Mouse (Mus musculus) lung, postnatal 14 days (tissue): Measurements from ENCODE around the gene Vsx1.

Experiments
- DNase-seq: peaks from one replicate; pipeline ENCODE4 v3.0.0; 2021

The Vsx1 gene

GRCm38 (mm10) chr2:150667065-150667819, 21.9 kb downstream of the Vsx1 start:
- peak; percentile 30 for DNase-seq

GRCm38 (mm10) chr2:150666723-150667064, 22.5 kb downstream of the Vsx1 start:
- DNase-seq = no peak

- DNase-seq = peak; percentile 40
Observed at GRCm38 (mm10) chr2:150665534-150666451, 23.4 kb downstream of the Vsx1 start.

- no peak for DNase-seq
Observed at GRCm38 (mm10) chr2:150665006-150665405, 24.2 kb downstream of the Vsx1 start.

GRCm38 (mm10) chr2:150664152-150664920, 24.8 kb downstream of the Vsx1 start:
- no peak for DNase-seq

- no peak for DNase-seq
Observed at GRCm38 (mm10) chr2:150663255-150663654, 25.9 kb downstream of the Vsx1 start.

GRCm38 (mm10) chr2:150662007-150662406, 27.2 kb downstream of the Vsx1 start:
- no peak for DNase-seq

GRCm38 (mm10) chr2:150660668-150661451, 28.3 kb downstream of the Vsx1 start:
- DNase-seq = no peak

GRCm38 (mm10) chr2:150660049-150660448, 29.1 kb downstream of the Vsx1 start:
- DNase-seq = no peak

- DNase-seq = no peak
Observed at GRCm38 (mm10) chr2:150656975-150657768, 32.0 kb downstream of the Vsx1 start.

GRCm38 (mm10) chr2:150656112-150656511, 33.0 kb downstream of the Vsx1 start:
- DNase-seq = no peak

- no peak for DNase-seq
Observed at GRCm38 (mm10) chr2:150655290-150655689, 33.9 kb downstream of the Vsx1 start.

GRCm38 (mm10) chr2:150654814-150655213, 34.3 kb downstream of the Vsx1 start:
- DNase-seq = no peak

GRCm38 (mm10) chr2:150651366-150651765, 37.8 kb downstream of the Vsx1 start:
- no peak for DNase-seq

- no peak for DNase-seq
Observed at GRCm38 (mm10) chr2:150650511-150651074, 38.6 kb downstream of the Vsx1 start.

- DNase-seq = no peak
Observed at GRCm38 (mm10) chr2:150648300-150648895, 40.8 kb downstream of the Vsx1 start.

GRCm38 (mm10) chr2:150647681-150648299, 41.4 kb downstream of the Vsx1 start:
- no peak for DNase-seq

- DNase-seq = no peak
Observed at GRCm38 (mm10) chr2:150646411-150647121, 42.6 kb downstream of the Vsx1 start.

- DNase-seq = no peak
Observed at GRCm38 (mm10) chr2:150645225-150645624, 43.9 kb downstream of the Vsx1 start.
